Mouse (Mus musculus) forebrain, embryonic 15.5 days (tissue): ENCODE measurements around the gene Mepce. TPM values are rescaled to one million over a fixed set of nuclear protein-coding genes. Genes with fewer than 3 reads are reported as not detected.

ENCODE experiments used
- ATAC-seq: fragments of 200-750 bp; cut with Nextera tagmentation; replicated peaks from 2 replicates; pipeline ENCODE4 v1.8.0; 2017; ENCODE audit warnings: mild to moderate bottlenecking, moderate TSS enrichment, moderate library complexity
- H3K27ac ChIP-seq: fragments of 300-500 bp; sonication (generic); replicated peaks from 2 replicates; pipeline ENCODE4 v1.5.1; 2015; ENCODE audit warnings: mild to moderate bottlenecking, inconsistent platforms
- H3K27me3 ChIP-seq: fragments of 300-500 bp; sonication (generic); 2 replicates; pipeline ENCODE4 v1.6.1; 2015; ENCODE audit warnings: inconsistent platforms
- H3K36me3 ChIP-seq: fragments of 300-500 bp; sonication (generic); 2 replicates; pipeline ENCODE4 v1.6.1; 2015; ENCODE audit warnings: mild to moderate bottlenecking, inconsistent platforms
- H3K4me1 ChIP-seq: fragments of 300-500 bp; sonication (generic); 2 replicates; pipeline ENCODE4 v1.6.1; 2015; ENCODE audit warnings: inconsistent platforms
- H3K4me2 ChIP-seq: fragments of 300-500 bp; sonication (generic); replicated peaks from 2 replicates; pipeline ENCODE4 v1.6.1; 2015; ENCODE audit warnings: mild to moderate bottlenecking, inconsistent platforms
- H3K4me3 ChIP-seq: fragments of 300-500 bp; sonication (generic); 2 replicates; pipeline ENCODE4 v1.5.1; 2015; ENCODE audit warnings: mild to moderate bottlenecking, inconsistent platforms
- H3K9ac ChIP-seq: fragments of 300-500 bp; sonication (generic); replicated peaks from 2 replicates; pipeline ENCODE4 v1.6.1; 2015; ENCODE audit warnings: mild to moderate bottlenecking, inconsistent platforms
- H3K9me3 ChIP-seq: fragments of 300-500 bp; sonication (generic); 2 replicates; pipeline ENCODE4 v1.6.1; 2016; ENCODE audit warnings: inconsistent platforms
- WGBS: fragments of 180-500 bp; shearing (Covaris S2); methylation state at CpG from one replicate; pipeline ENCODE4 v1.1.7; 2015; ENCODE audit warnings: mixed read lengths; 5-methylcytosine and 5-hydroxymethylcytosine counted together
- polyA plus RNA-seq: library from polyadenylated mRNA; unstranded; fragments of >200 nt; fragmentation: Nextera tagmentation; extraction: Ambion mirVana; gene quantifications from 2 replicates; pipeline ENCODE4 v1.2.1, GENCODE M21; 2015

Mepce gene
- polyA plus RNA-seq, 1 experiment from 2014 or later: 12.3 TPM

DNA sequence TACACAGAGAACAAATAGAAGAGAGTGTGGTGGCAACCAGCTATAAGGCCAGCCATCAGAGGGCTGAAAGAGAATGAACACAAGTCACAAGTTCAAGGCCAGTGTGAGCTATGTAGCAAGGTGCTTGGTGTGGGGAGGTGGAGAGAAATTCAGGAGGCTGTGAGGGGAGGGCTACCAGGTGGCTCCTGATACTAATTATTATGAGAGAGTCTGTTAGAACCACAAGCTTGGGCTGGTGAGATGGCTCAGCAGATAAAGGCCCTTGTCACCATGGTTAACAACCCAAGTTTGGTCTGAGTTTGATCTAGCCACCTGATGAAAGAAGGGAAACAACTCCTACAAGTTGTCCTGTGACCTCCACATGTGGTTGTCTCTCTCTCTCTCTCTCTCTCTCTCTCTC is 14.7 kb downstream of the Mepce start:
- no peak for ATAC-seq
- Histone ChIP-seq H3K4me3 (no peak overlapping the region), H3K36me3 (no peaks in the 10 kb centered on the region), H3K9me3 (no peaks in the 10 kb centered on the region), H3K27ac (no peak overlapping the region), H3K27me3 (no peaks in the 10 kb centered on the region), H3K4me2 (no peak overlapping the region), H3K4me1 (peaks cover 6% of the 10 kb centered on the region), H3K9ac (no peak overlapping the region)

DNA sequence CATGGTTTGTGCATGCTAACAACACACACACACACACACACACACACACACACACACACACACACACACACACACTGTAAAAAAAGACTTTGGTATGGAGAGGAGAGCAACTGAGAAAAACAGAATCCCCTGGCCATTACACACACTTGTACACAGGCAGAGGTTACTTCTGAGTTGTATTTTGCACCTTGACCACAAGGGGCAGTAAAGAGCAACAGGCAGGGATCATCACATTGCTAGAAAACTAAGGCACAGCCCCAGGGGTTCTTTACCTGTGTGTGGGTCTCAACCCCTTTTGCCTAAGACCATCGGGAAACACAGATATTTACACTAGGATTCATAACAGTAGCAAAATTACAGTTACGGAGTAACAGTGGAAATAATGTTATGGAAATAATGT is 16.7 kb downstream of the Mepce start:
- 53% methylated on average over 2 of the region's 2 CpGs for WGBS
- no peak overlapping the region for H3K4me2 ChIP-seq
- no peak for ATAC-seq
- H3K4me1 ChIP-seq: peaks cover 6% of the 10 kb centered on the region
- no peaks in the 10 kb centered on the region for H3K36me3 ChIP-seq
- no peaks in the 10 kb centered on the region for H3K9me3 ChIP-seq
- H3K4me3 ChIP-seq: no peak overlapping the region
- H3K27ac ChIP-seq: no peak overlapping the region
- H3K9ac ChIP-seq: no peak overlapping the region
- no peaks in the 10 kb centered on the region for H3K27me3 ChIP-seq

- Histone ChIP-seq H3K27me3 (no peaks in the 10 kb centered on the region), H3K9ac (no peak overlapping the region), H3K36me3 (no peaks in the 10 kb centered on the region), H3K27ac (no peak overlapping the region), H3K4me3 (no peak overlapping the region), H3K4me2 (no peak overlapping the region), H3K4me1 (peaks cover 6% of the 10 kb centered on the region), H3K9me3 (no peaks in the 10 kb centered on the region)
- 0 out of 2 replicates have a peak, but pooled peaks have one; percentile 16 for ATAC-seq
- 15% methylated on average over 1 of the region's 1 CpGs for WGBS
Observed at GRCm38 (mm10) chr5:137768475-137768874, 19.0 kb downstream of the Mepce start.

- H3K9me3 ChIP-seq: no peaks in the 10 kb centered on the region
- 66% methylated on average over 3 of the region's 3 CpGs for WGBS
- no peak for ATAC-seq
- no peak overlapping the region for H3K4me3 ChIP-seq
- peaks cover 6% of the 10 kb centered on the region for H3K4me1 ChIP-seq
- H3K4me2 ChIP-seq: no peak overlapping the region
- H3K36me3 ChIP-seq: no peaks in the 10 kb centered on the region
- H3K27ac ChIP-seq: no peak overlapping the region
- H3K9ac ChIP-seq: no peak overlapping the region
- no peaks in the 10 kb centered on the region for H3K27me3 ChIP-seq
Observed at GRCm38 (mm10) chr5:137766270-137766669, 21.2 kb downstream of the Mepce start.

DNA sequence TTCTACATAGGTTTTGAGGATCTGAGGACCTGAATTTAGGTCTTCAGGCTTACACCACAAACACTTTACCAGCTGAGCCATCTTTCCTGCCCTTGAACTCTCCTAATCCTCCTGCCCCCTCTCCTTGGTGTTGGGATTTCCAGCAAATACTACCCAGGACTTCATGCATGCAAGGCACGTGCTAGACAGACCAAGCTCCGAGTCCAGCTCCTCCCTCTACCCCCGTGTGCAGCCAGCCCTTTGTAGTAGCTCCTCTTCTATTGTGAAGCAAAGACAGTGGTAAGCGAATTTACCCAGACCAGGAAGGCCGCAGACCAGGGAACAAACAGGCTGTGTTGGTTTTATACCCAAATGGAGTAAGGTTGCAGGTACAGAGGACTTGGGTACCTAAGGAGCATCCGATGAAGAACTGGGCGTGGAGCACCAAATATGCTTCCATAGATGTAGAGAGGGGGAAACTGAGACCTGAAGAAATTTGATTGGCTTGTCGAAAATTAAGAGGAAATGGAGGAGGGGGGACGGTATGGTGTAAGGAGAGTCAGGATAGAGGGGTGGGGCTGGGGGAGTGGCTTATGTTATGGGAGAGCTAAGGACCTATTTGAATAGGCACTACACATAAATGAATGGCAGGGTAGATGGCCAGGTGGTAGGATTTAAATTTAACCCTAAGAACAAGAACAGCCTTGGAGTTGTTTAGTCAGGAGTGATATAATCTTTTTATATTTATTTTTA is 22.7 kb downstream of the Mepce start:
- Histone ChIP-seq H3K27ac (no peak overlapping the region), H3K4me2 (no peak overlapping the region), H3K36me3 (no peaks in the 10 kb centered on the region), H3K9ac (no peak overlapping the region), H3K4me3 (no peak overlapping the region), H3K9me3 (no peaks in the 10 kb centered on the region), H3K27me3 (no peaks in the 10 kb centered on the region), H3K4me1 (peaks cover 13% of the 10 kb centered on the region)
- WGBS: 53% methylated on average over 9 of the region's 9 CpGs
- ATAC-seq: no peak

DNA sequence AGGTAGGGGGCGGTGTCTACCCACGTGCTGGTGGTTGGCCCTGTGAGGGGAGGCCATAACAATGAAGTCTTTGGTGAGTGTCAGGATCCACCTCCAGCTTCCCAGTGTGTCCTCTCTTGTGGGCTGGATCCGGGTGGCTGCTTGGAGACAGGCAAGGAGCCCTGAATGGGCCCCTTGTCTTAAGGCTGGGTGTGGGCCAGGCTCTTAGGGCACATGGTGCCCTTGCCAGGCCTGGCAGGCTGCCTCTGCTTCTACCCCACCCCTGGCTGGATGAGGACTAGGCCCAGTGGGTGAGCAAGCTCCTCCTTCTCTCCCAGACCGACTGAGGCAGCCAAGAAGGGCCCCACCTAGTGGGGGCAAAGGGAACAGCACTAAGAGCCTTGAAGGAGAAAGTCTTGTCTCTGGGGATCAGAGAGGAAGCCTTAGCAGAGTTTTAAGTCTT is 27.5 kb downstream of the Mepce start:
- WGBS: 7% methylated on average over 4 of the region's 4 CpGs
- H3K36me3 ChIP-seq: no peaks in the 10 kb centered on the region
- peaks cover 48% of the 10 kb centered on the region for H3K4me1 ChIP-seq
- no peak overlapping the region for H3K4me2 ChIP-seq
- no peaks in the 10 kb centered on the region for H3K27me3 ChIP-seq
- no peaks in the 10 kb centered on the region for H3K9me3 ChIP-seq
- H3K27ac ChIP-seq: peak overlapping the region; percentile 63
- ATAC-seq: peak; percentile 77
- no peak overlapping the region for H3K4me3 ChIP-seq
- H3K9ac ChIP-seq: no peak overlapping the region

- no peak for ATAC-seq
- H3K27me3 ChIP-seq: no peaks in the 10 kb centered on the region
- 81% methylated on average over 19 of the region's 19 CpGs for WGBS
- H3K4me3 ChIP-seq: no peak overlapping the region
- H3K4me2 ChIP-seq: no peak overlapping the region
- H3K9ac ChIP-seq: no peak overlapping the region
- peak overlapping the region; percentile 63 for H3K27ac ChIP-seq
- H3K4me1 ChIP-seq: peaks cover 48% of the 10 kb centered on the region
- H3K9me3 ChIP-seq: no peaks in the 10 kb centered on the region
- H3K36me3 ChIP-seq: no peaks in the 10 kb centered on the region
Observed at GRCm38 (mm10) chr5:137758921-137759534, 28.4 kb downstream of the Mepce start.

DNA sequence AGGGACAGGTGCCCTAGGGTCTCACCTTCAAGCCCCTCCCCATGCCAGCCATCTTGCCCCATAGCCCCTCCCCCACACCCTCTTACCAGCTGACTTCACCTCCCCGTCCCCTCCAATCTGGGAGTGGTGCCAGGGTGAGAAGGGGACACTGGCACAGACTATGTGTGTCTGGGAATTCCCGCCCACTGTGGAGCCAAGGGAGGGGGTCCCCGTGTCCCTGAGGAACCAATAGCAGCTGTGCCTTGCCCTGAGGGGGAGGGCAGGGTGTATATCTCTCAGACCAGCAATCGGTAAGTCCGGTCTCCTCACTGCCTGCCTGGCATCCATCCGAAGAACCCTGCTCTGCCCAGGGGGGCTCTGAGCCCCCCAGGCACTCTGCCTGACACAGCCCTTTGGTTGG is 29.6 kb downstream of the Mepce start:
- Histone ChIP-seq H3K9ac (peak overlapping the region; percentile 13), H3K9me3 (no peaks in the 10 kb centered on the region), H3K4me1 (peaks cover 48% of the 10 kb centered on the region), H3K4me2 (peak overlapping the region; percentile 9), H3K4me3 (no peak overlapping the region), H3K36me3 (peaks cover 5% of the 10 kb centered on the region; the same call in 1 of the 2 replicates), H3K27ac (peak overlapping the region; percentile 63), H3K27me3 (no peaks in the 10 kb centered on the region)
- peak; percentile 41 for ATAC-seq
- 38% methylated on average over 6 of the region's 6 CpGs for WGBS

- Histone ChIP-seq H3K4me2 (no peak overlapping the region), H3K9ac (no peak overlapping the region), H3K27ac (peak overlapping the region; percentile 63), H3K4me3 (no peak overlapping the region), H3K27me3 (no peaks in the 10 kb centered on the region), H3K4me1 (peaks cover 48% of the 10 kb centered on the region), H3K9me3 (no peaks in the 10 kb centered on the region), H3K36me3 (peaks cover 5% of the 10 kb centered on the region; the same call in 1 of the 2 replicates)
- WGBS: 44% methylated on average over 10 of the region's 10 CpGs
- peak; percentile 55 for ATAC-seq
Observed at GRCm38 (mm10) chr5:137756882-137757661, 30.4 kb downstream of the Mepce start.

- no peak overlapping the region for H3K4me2 ChIP-seq
- no peaks in the 10 kb centered on the region for H3K27me3 ChIP-seq
- H3K9me3 ChIP-seq: no peaks in the 10 kb centered on the region
- peaks cover 48% of the 10 kb centered on the region for H3K4me1 ChIP-seq
- no peak for ATAC-seq
- peak overlapping the region; percentile 63 for H3K27ac ChIP-seq
- WGBS: 52% methylated on average over 3 of the region's 3 CpGs
- no peak overlapping the region for H3K9ac ChIP-seq
- no peak overlapping the region for H3K4me3 ChIP-seq
- peaks cover 15% of the 10 kb centered on the region; the same call in 1 of the 2 replicates for H3K36me3 ChIP-seq
Observed at GRCm38 (mm10) chr5:137756106-137756505, 31.3 kb downstream of the Mepce start.

DNA sequence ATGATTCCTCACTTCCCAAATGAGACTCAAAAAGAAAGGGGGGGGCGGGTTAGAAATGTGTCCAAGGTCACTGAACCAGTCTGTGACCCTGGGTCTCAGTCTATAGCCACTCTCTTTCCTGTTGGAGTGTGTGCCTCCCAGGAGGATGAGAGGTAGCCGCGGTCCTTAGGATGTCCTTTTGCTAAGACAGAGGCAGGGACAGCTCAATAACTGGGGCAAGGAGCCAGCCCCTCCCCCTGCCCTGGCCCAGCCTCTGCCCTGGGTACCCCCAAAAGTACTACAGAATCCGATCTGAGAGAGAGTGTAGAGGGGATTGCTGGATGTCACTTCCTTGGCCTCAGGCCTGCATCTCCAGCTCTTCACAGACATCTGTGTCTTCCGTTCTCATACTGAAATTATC is 32.0 kb downstream of the Mepce start:
- WGBS: 69% methylated on average over 5 of the region's 5 CpGs
- Histone ChIP-seq H3K36me3 (peaks cover 17% of the 10 kb centered on the region; the same call in 1 of the 2 replicates), H3K9me3 (no peaks in the 10 kb centered on the region), H3K27ac (peak overlapping the region; percentile 63), H3K4me1 (peaks cover 48% of the 10 kb centered on the region), H3K9ac (no peak overlapping the region), H3K27me3 (no peaks in the 10 kb centered on the region), H3K4me3 (no peak overlapping the region), H3K4me2 (no peak overlapping the region)
- ATAC-seq: no peak
